Mouse (Mus musculus): ENCODE measurements around the gene Mthfd1l. TPM values are rescaled to one million over a fixed set of nuclear protein-coding genes. Genes with fewer than 3 reads are reported as not detected.

Gene Mthfd1l
- 3.4 and 3.8 TPM in 2 replicates for polyA plus RNA-seq (2021; fragmentation: Nextera tagmentation)
- long read RNA-seq, experiment 1, transcript Mthfd1l-202 (28 exons, 3,669 nt): major isoform, 23 of 59 reads
- long read RNA-seq, experiment 1, transcript Mthfd1l-201 (28 exons, 3,535 nt): minor isoform, 8 of 59 reads
- long read RNA-seq, experiment 1, partial matches to known transcripts: 8 of 59 reads
- long read RNA-seq, experiment 1, other reads (novel, unspliced or antisense): 20 of 59 reads
- long read RNA-seq, experiment 2, partial matches to known transcripts: 9 of 15 reads
- long read RNA-seq, experiment 2, other reads (novel, unspliced or antisense): 3 of 15 reads

DNA sequence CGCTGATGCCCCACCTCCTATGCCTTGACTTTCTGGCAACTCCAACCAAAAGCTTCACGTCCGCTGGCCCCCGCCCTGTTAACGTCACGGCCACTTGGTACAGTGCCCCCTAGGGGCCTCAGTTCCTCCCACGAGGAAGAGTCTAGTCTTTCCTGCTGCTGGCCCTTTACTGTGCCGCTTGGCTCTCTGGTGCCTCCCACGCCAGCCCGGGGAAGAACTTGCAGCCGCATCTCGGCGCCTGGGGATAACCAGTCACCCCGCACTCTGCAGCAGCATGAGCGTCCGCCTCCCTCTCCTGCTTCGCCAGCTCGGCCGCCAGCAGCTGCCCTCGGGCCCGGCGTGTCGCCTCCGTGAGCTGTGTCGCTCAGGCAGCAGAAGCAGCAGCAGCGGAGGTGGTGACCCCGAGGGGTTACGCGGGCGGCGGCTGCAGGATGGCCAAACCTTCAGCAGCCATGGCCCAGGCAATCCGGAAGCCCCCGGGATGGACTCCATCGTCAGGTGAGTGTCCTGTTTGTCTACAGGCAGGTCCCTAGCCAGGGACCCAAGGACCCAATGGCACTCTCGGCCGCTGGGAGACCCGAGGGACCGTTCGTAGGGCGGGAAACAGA is at the start of gene Mthfd1l:
TSS of gene Mthfd1l (plus strand) at position 138 of the 608 bp plus-strand sequence.

Other genes starting within 250 kb of the Mthfd1l start
- 1.9 and 3.0 TPM in 2 replicates for gene Plekhg1, start 232.8 kb upstream of the Mthfd1l start, polyA plus RNA-seq (2021; fragmentation: Nextera tagmentation)